Mouse (Mus musculus): ENCODE results near the gene Ror1.

The Ror1 gene

GRCm38 (mm10) chr4:100214324-100215215 lies 119.0 kb downstream of the Ror1 start:
- DNase-seq, result peak; percentile 37 to 52

GRCm38 (mm10) chr4:100216587-100216986 lies 121.0 kb downstream of the Ror1 start:
- no peak for DNase-seq

GRCm38 (mm10) chr4:100219026-100219425 lies 123.4 kb downstream of the Ror1 start:
- peak; percentile 43 to 60 for DNase-seq

GRCm38 (mm10) chr4:100219599-100219998 lies 124.0 kb downstream of the Ror1 start:
- DNase-seq, result no peak

- no peak for DNase-seq
These were observed 126.6 kb downstream of the Ror1 start for GRCm38 (mm10) chr4:100221978-100222737.

- peak; percentile 56 to 66 for DNase-seq
These were observed 127.9 kb downstream of the Ror1 start for GRCm38 (mm10) chr4:100223532-100223931.

GRCm38 (mm10) chr4:100223965-100224364 lies 128.4 kb downstream of the Ror1 start:
- peak in 1 of 2 experiments; percentile 36 for DNase-seq

GRCm38 (mm10) chr4:100226619-100227018 lies 131.0 kb downstream of the Ror1 start:
- peak; percentile 57 to 75 for DNase-seq

GRCm38 (mm10) chr4:100228106-100228505 lies 132.5 kb downstream of the Ror1 start:
- no peak for DNase-seq

- DNase-seq, result no peak
These were observed 134.7 kb downstream of the Ror1 start for GRCm38 (mm10) chr4:100230245-100230644.

- DNase-seq, result no peak
These were observed 135.4 kb downstream of the Ror1 start for GRCm38 (mm10) chr4:100230963-100231362.

- peak in 1 of 2 experiments; percentile 7 for DNase-seq
These were observed 136.3 kb downstream of the Ror1 start for GRCm38 (mm10) chr4:100231906-100232305.

- DNase-seq, result no peak
These were observed 136.9 kb downstream of the Ror1 start for GRCm38 (mm10) chr4:100232541-100232940.

GRCm38 (mm10) chr4:100233770-100234169 lies 138.2 kb downstream of the Ror1 start:
- DNase-seq, result peak in 1 of 2 experiments; percentile 16

GRCm38 (mm10) chr4:100236339-100236738 lies 140.7 kb downstream of the Ror1 start:
- peak in 1 of 2 experiments; percentile 5 for DNase-seq

GRCm38 (mm10) chr4:100242061-100242756 lies 146.6 kb downstream of the Ror1 start:
- DNase-seq, result no peak

GRCm38 (mm10) chr4:100244250-100244649 lies 148.7 kb downstream of the Ror1 start:
- no peak for DNase-seq

GRCm38 (mm10) chr4:100244701-100245100 lies 149.1 kb downstream of the Ror1 start:
- no peak for DNase-seq

- DNase-seq, result no peak
These were observed 152.2 kb downstream of the Ror1 start for GRCm38 (mm10) chr4:100247826-100248225.

- DNase-seq, result no peak
These were observed 152.7 kb downstream of the Ror1 start for GRCm38 (mm10) chr4:100248273-100248672.

GRCm38 (mm10) chr4:100251270-100251669 lies 155.7 kb downstream of the Ror1 start:
- no peak for DNase-seq

GRCm38 (mm10) chr4:100252050-100252449 lies 156.5 kb downstream of the Ror1 start:
- no peak for DNase-seq

GRCm38 (mm10) chr4:100252646-100253045 lies 157.1 kb downstream of the Ror1 start:
- no peak for DNase-seq
